Mouse (Mus musculus) cerebellum, postnatal 14 days (tissue): ENCODE measurements around the gene Pmvk.

Source experiments
- DNase-seq, 2 experiments: peaks; one replicate each; pipeline ENCODE4 v3.0.0; 2021; ENCODE audit warnings: mixed read lengths in 2 of 2

The Pmvk gene

DNA sequence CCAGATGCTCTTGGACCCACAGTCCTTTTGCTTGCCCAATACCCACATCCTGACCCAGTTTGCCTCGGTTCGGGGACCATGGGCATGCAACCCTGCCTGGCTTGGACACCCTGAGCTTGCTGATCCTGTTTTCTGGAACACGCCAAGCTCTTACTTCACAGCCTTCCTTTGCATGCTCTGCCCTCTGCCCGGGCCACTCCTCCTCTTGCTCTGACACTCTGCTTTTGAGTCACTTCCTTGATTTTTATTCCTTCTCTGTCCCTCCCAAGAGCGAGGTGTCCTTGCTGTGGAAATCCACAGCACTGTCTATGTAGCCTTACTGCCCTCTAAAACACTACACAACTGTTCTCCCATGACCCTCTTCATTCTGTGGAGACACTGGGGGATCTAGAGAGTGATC, 27.9 kb downstream of the Pmvk start:
- DNase-seq, result no peak

GRCm38 (mm10) chr3:89484766-89485524, 30.6 kb downstream of the Pmvk start:
- DNase-seq, result peak; percentile 79 to 81

DNA sequence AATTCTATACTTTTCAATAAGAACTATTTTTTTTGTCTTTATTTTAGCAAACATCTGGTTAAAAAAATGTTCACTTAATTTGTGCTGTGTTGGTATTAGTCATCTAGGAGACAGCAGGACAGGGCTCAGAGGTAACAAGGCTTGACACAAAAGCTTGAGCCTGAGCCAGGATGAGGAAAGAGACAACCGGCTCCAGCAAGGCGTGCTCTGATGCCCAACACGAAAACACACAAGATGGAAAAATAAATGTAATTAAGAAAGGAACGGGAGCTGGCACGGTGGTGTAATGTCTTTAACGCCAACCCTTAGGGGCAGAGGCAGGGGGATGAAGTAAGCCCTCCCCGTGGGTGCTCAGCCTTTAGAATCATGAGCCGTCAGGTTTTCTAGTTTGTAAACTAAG, 31.8 kb downstream of the Pmvk start:
- peak in 1 of 2 experiments; percentile 20 for DNase-seq

- DNase-seq, result no peak
Measured at GRCm38 (mm10) chr3:89486916-89487702, 32.8 kb downstream of the Pmvk start.

- DNase-seq, result no peak
Measured at GRCm38 (mm10) chr3:89490790-89491189, 36.4 kb downstream of the Pmvk start.

GRCm38 (mm10) chr3:89491559-89491958, 37.2 kb downstream of the Pmvk start:
- no peak for DNase-seq

- no peak for DNase-seq
Measured at GRCm38 (mm10) chr3:89492701-89493151, 38.4 kb downstream of the Pmvk start.

DNA sequence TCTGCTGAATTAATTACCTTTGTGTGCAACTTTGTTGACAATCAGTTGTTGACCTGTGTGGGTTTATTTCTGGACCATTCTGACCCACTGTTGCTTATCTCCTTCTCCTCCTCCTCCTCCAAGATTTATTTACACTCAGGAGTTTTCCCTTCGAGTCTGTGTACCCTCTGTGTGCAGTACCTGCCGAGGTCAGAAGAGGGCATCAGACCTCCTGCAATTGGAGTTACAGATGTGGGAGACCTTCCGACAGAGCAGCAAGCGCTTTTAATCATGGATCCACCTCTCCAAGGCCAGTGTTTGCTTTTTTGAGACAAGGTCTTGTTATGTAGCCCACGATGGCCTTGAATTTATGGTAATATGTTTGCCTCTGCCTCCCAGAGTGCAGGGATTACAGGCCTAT, 40.3 kb downstream of the Pmvk start:
- no peak for DNase-seq

DNA sequence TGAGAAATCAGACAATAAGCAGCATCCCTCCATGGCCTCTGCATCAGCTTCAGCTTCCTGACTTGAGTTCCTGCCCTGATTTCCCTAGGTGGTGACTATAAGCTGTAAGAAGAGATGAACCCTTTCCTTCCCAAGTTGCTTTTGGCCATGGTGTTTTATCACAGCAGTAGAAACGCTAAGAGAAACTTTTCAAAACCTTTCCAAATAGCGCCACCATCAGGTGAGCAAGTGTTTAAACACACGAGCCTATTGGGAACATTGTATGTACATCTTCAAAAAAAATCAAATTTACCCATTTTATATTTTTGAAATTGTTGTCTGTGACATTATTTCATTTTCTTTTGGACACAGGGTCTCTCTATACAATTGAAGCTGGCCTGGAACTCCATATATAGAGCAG, 42.0 kb downstream of the Pmvk start:
- no peak for DNase-seq

DNA sequence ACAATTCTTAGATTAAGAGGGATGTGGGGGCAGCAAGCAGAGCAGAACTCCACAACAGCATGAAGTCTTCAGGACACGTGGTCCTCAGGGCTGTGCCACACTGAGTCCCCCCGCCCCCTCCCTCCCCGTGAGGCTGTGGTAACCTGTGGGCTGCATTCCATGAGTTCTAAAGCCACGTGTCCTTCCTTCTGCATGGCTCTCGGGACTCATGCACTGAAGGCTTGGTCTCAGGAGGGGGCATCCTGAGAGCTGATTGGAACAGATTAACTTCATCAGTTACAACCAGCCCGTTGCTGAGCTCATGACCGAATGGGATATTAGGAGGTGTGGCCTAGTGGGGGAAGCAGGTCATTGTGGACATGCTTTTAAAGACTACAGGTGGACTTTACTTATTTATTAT, 45.4 kb downstream of the Pmvk start:
- DNase-seq, result no peak

DNA sequence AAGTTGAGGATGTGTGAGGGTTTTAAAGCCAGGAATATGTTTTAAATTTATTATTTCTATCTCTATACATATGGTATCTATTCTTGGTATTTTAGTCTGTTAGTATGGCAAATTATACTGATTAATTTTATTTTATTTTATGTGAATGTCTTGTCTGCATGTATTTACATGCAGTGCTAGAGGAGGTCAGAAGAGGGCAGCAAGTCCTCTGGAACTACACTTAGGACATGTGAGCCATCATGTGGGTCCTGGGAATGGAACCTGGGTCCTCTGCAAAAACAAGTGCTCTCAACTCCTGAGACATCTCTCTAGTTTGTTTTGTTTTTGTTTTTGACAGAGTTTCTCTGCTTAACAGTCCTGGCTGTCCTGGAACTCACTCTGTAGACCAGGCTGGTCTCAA, 47.1 kb downstream of the Pmvk start:
- DNase-seq, result no peak

- no peak for DNase-seq
Measured at GRCm38 (mm10) chr3:89502551-89502950, 48.2 kb downstream of the Pmvk start.

- no peak for DNase-seq
Measured at GRCm38 (mm10) chr3:89508041-89508440, 53.7 kb downstream of the Pmvk start.

DNA sequence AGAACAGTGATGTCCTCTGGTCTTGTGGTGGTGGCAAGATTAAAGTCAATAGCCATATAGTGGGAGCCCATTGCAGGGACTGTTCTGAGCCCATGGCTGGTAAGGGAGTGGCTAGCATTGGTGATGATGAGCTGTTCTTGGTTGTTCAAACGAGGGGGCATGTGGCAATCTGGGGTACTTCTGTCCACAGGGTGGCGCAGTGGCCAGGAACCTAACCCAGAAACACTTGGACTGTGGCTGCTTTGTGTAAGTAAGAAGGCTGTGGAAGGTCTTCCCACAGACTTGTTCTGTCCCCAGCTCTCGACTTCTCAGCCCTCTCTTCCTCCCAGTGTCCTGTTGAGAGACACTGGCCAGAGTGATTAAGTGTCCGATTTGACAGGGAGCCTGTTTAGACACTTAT, 56.6 kb downstream of the Pmvk start:
- peak; percentile 81 to 85 for DNase-seq

- DNase-seq, result peak; percentile 32 to 39
Measured at GRCm38 (mm10) chr3:89511400-89511799, 57.1 kb downstream of the Pmvk start.

DNA sequence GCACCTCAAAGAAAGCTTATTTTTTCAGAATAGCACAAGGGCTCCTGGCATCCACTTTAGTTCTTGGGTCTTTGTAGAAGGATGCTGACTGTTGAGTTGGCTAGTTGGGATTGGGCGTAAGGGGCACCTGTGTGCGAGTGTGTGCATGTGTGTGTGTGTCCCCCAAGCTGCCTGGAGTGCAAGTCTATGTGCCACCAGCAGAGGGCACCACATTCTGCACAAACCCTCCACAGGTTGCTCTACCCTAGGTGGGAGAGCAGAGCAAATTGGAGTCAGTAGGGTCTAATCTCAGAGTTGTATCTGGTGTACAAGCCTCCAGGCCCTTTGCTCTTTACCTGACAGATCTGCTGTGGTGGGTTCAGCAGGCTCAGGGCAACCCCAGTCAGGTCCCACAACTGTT, 57.9 kb downstream of the Pmvk start:
- peak; percentile 44 to 60 for DNase-seq

DNA sequence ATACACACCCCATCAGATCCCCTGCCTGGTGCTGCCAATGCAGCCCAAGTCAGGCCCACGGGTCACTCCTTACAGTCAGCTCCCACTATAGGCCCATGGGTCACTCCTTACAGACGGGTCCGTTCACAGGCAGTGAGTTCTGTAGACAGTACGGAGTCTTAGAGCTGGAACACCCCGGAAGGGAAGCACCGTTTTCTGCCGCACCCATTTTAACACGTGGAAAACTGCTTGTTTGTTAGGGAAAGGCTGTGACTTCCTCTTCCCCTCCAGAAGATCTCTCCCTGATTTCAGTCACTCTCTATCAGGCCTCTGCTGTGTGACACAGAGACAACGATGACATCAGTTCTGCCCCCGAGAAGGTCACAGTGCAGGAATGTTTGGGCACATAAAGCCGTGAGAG, 61.1 kb downstream of the Pmvk start:
- DNase-seq, result no peak

DNA sequence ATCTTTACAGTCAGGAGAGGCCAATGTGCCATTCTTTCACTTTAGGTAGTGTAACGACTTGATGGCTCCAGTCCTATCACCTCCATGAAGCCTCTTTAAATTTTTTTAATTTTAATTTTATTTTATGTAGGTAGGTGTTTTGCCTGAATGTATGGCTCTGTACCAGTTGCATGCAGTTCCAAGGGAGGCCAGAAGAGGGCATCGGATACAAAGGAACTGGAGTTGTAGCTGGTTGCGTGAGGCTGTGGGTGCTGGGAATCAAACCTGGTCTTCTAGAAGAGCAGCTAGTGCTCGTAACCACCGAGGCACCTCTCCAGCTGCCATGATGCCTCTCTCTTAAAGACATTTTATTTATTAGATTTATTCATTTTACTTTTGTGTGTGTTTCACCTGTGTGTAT, 62.0 kb downstream of the Pmvk start:
- no peak for DNase-seq
